Mouse (Mus musculus): ENCODE data around the gene Thsd7b. TPM values are rescaled to one million over a fixed set of nuclear protein-coding genes. Genes with fewer than 3 reads are reported as not detected.

Thsd7b gene
- polyA plus RNA-seq, 1 experiment from 2014 or later = 19.6 TPM

DNA sequence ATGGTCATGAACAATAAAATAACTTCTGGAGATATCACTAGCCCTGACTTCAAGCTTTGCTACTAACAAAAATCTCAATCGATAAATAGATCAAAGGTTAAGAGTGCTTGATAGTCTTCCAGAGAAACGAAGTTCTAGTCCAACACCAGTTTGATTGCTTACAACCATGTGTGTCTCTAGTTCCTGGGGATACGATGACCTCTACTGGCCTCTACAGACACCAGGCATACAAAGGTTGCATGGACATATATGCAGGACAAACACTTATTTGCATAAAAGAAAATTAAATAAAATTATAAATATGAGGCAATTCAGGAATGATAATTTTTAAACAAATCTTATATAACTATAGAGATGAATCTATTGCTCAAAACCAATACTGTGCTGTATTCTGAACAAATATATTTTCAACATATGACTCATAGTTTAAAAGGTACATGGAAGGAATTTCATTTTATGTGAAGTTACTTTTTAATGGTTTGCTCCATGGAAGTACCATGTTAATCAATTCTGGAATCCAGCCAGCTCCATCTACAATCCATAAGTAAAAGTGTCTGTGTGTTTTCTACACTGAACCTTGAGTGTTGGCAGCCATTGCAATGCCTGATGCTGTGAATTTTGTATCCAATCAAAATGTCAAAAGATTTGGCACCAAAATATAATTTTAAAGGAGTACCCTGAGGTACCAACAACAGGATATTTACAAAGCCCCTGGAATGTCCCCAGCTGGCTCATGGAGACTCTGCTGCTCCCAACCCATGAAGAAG lies 793.3 kb downstream of the Thsd7b start:
- Histone ChIP-seq H3K27me3 (ENCODE audit: control insufficient read depth, insufficient read depth, low read length) (no peaks in the 10 kb centered on the region), H3K4me3 (ENCODE audit: low read depth, low read length) (no peak overlapping the region), H3K9me3 (ENCODE audit: control insufficient read depth, low read length) (no peaks in the 10 kb centered on the region), H3K4me2 (ENCODE audit: low read depth) (no peak overlapping the region), H3K9ac (ENCODE audit: low read length) (no peak overlapping the region), H3K36me3 (ENCODE audit: control insufficient read depth, insufficient read depth, low read length) (no peaks in the 10 kb centered on the region), H3K27ac (ENCODE audit: low read depth, low read length) (no peak overlapping the region), H3K4me1 (ENCODE audit: control insufficient read depth, insufficient read depth, low read length) (no peaks in the 10 kb centered on the region)
- DNase-seq (ENCODE audit: low spot score) (no peak), ATAC-seq (ENCODE audit: insufficient read depth, low FRiP score, low TSS enrichment) (no peak)
- WGBS = 80% methylated on average over 3 of the region's 3 CpGs

DNA sequence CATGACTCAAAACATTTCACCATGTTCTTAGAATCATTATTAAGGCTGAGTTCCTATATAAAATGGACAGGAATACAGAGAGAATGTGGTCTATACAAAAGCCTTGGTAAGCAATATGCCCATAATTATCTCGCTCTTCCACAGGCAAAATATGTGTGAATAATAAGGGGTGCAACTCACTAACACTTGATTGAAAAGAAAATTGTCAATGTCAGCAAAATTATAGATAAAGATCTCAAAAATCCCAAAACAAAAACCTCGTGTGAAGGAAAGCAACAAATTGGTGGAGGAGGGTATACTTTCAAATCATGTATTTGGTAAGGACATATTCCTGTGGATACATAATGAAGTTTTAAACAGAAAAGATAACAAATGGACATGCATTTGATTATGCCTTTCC lies 810.7 kb downstream of the Thsd7b start:
- ATAC-seq (ENCODE audit: insufficient read depth, low FRiP score, low TSS enrichment) (no peak), DNase-seq (ENCODE audit: low spot score) (no peak)
- Histone ChIP-seq H3K4me2 (ENCODE audit: low read depth) (no peak overlapping the region), H3K9me3 (ENCODE audit: control insufficient read depth, low read length) (no peaks in the 10 kb centered on the region), H3K9ac (ENCODE audit: low read length) (no peak overlapping the region), H3K4me1 (ENCODE audit: control insufficient read depth, insufficient read depth, low read length) (no peaks in the 10 kb centered on the region), H3K36me3 (ENCODE audit: control insufficient read depth, insufficient read depth, low read length) (no peaks in the 10 kb centered on the region), H3K27ac (ENCODE audit: low read depth, low read length) (no peak overlapping the region), H3K4me3 (ENCODE audit: low read depth, low read length) (no peak overlapping the region), H3K27me3 (ENCODE audit: control insufficient read depth, insufficient read depth, low read length) (no peaks in the 10 kb centered on the region)
- 79% methylated on average over 2 of the region's 2 CpGs for WGBS

DNA sequence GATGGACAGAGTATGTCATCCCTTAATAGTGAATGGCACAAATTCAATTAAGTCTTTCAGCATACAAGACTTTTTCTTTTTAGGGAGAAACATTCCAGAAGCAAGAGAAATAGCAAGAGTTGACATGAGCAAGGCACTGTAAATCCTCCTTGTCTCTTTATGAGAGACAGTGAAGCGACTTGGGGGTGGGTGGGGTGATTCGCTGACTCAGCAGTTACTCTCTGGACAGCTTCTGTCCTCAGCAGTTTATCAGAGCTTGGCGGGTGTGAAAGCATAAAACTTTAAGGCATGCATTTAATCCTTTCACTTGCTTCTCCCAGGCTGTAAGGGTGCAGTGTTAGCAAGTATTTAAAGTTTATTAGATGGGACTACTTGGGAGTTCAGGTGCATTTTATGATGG lies 812.1 kb downstream of the Thsd7b start:
- H3K9me3 ChIP-seq (ENCODE audit: control insufficient read depth, low read length) = no peaks in the 10 kb centered on the region
- H3K4me3 ChIP-seq (ENCODE audit: low read depth, low read length) = no peak overlapping the region
- ATAC-seq (ENCODE audit: insufficient read depth, low FRiP score, low TSS enrichment) (no peak), DNase-seq (ENCODE audit: low spot score) (no peak)
- no peak overlapping the region for H3K9ac ChIP-seq (ENCODE audit: low read length)
- H3K27ac ChIP-seq (ENCODE audit: low read depth, low read length) = no peak overlapping the region
- no peaks in the 10 kb centered on the region for H3K36me3 ChIP-seq (ENCODE audit: control insufficient read depth, insufficient read depth, low read length)
- 78% methylated on average over 3 of the region's 3 CpGs for WGBS
- H3K4me2 ChIP-seq (ENCODE audit: low read depth) = no peak overlapping the region
- no peaks in the 10 kb centered on the region for H3K4me1 ChIP-seq (ENCODE audit: control insufficient read depth, insufficient read depth, low read length)
- no peaks in the 10 kb centered on the region for H3K27me3 ChIP-seq (ENCODE audit: control insufficient read depth, insufficient read depth, low read length)

DNA sequence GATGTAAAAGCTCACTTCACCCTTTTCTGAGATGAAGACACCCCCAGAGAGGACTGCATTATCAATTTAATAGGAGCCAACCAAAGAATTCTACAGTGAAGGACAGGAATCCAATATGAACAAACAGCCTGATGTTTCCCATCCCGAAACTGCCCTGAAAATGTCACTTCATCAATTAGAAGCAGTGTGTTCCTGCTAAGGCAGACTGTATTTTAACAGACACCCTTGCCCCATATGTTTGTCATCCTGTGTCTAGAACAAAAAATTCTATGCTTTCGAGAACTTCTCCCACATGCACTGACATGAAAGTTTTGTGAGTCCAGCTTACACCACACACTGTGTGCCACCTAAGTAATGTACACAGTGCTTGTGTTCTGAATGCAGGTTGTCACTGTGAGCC lies 812.8 kb downstream of the Thsd7b start:
- Histone ChIP-seq H3K27ac (ENCODE audit: low read depth, low read length) (no peak overlapping the region), H3K4me1 (ENCODE audit: control insufficient read depth, insufficient read depth, low read length) (no peaks in the 10 kb centered on the region), H3K9me3 (ENCODE audit: control insufficient read depth, low read length) (no peaks in the 10 kb centered on the region), H3K36me3 (ENCODE audit: control insufficient read depth, insufficient read depth, low read length) (no peaks in the 10 kb centered on the region), H3K4me3 (ENCODE audit: low read depth, low read length) (no peak overlapping the region), H3K27me3 (ENCODE audit: control insufficient read depth, insufficient read depth, low read length) (no peaks in the 10 kb centered on the region), H3K9ac (ENCODE audit: low read length) (no peak overlapping the region), H3K4me2 (ENCODE audit: low read depth) (no peak overlapping the region)
- no peak for ATAC-seq (ENCODE audit: insufficient read depth, low FRiP score, low TSS enrichment)
- 85% methylated on average over 2 of the region's 2 CpGs for WGBS
- DNase-seq (ENCODE audit: low spot score) = no peak

DNA sequence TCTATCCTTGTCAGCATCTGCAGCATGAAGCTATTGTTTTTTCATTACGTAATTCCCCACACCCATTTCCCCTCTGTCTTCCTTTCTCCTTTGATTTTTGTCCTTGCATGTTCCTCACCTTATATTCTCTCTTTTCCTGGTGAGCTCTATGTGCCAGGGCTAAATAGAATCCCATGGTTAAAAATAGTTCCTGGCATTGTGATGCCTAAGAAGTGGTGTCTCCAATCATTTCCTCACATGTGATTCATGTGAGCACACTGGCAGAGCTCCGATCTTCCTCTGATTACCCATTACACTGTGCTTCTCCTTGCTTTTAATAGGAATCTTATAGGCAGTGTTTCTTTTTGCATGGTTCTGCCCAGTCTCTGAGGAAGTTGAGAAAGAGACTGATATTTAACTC lies 826.1 kb downstream of the Thsd7b start:
- no peak for ATAC-seq (ENCODE audit: insufficient read depth, low FRiP score, low TSS enrichment)
- H3K4me1 ChIP-seq (ENCODE audit: control insufficient read depth, insufficient read depth, low read length) = no peaks in the 10 kb centered on the region
- no peak for DNase-seq (ENCODE audit: low spot score)
- no peak overlapping the region for H3K27ac ChIP-seq (ENCODE audit: low read depth, low read length)
- no peak overlapping the region for H3K4me2 ChIP-seq (ENCODE audit: low read depth)
- no peaks in the 10 kb centered on the region for H3K9me3 ChIP-seq (ENCODE audit: control insufficient read depth, low read length)
- WGBS = 83% methylated on average over 2 of the region's 2 CpGs
- H3K9ac ChIP-seq (ENCODE audit: low read length) = no peak overlapping the region
- no peaks in the 10 kb centered on the region for H3K27me3 ChIP-seq (ENCODE audit: control insufficient read depth, insufficient read depth, low read length)
- H3K36me3 ChIP-seq (ENCODE audit: control insufficient read depth, insufficient read depth, low read length) = no peaks in the 10 kb centered on the region
- no peak overlapping the region for H3K4me3 ChIP-seq (ENCODE audit: low read depth, low read length)

DNA sequence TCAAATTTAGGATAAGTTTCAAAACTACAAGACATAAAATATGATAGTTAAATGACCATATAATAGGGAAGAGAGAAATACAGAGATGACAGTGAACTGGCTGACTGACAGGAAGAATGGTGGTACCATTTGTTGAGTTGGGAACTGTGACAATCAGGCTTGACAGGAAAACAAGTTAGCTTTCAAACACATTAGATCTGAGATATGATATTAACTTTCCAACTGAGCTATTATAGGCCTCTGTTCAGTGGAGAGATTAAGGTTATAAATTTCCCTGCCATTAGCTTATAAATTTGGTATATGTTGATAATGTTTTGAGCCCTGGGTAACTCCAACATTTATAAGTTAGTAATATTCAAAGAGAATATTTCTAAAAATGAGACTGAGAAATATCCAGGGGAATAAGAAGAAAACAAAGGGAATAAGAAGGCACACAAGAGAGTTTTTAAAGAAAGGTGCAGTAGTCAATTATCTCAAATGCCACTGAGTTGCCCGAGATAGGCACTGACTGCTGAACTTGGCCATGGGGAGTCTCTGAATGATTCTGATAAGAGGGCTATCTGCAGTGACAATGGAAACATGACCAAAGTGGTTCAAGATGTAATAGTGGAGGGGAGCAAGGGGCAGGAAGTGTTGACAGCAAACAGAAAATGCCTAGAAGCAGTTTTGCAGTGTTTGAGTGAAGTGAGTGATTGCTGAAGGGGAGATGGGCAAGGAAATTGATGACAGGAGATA lies 839.6 kb downstream of the Thsd7b start:
- Histone ChIP-seq H3K27ac (ENCODE audit: low read depth, low read length) (no peak overlapping the region), H3K9ac (ENCODE audit: low read length) (no peak overlapping the region), H3K27me3 (ENCODE audit: control insufficient read depth, insufficient read depth, low read length) (no peaks in the 10 kb centered on the region), H3K4me3 (ENCODE audit: low read depth, low read length) (no peak overlapping the region), H3K36me3 (ENCODE audit: control insufficient read depth, insufficient read depth, low read length) (no peaks in the 10 kb centered on the region), H3K4me2 (ENCODE audit: low read depth) (no peak overlapping the region), H3K4me1 (ENCODE audit: control insufficient read depth, insufficient read depth, low read length) (no peaks in the 10 kb centered on the region), H3K9me3 (ENCODE audit: control insufficient read depth, low read length) (no peaks in the 10 kb centered on the region)
- DNase-seq (ENCODE audit: low spot score) = no peak
- ATAC-seq (ENCODE audit: insufficient read depth, low FRiP score, low TSS enrichment) = no peak
- WGBS = 97% methylated on average over 1 of the region's 1 CpGs

DNA sequence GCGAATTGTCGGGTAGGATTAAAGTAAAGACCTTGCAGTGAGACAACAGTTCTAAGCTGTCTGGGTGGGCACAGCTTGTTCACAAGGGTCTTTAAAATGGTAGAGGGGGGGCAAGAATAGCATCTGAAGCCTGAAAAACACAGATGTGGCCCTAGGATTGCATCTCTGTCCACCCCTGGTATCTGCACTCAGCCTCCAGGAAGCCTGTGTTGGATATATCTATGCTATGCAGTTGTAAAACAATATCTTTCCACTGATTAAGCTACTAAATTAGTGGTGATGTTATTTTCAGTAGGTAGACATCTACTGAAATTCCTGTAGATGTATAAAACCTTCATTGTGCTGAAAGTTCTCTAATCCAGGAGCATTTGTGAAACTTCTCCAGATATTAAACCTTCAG lies 840.4 kb downstream of the Thsd7b start:
- no peaks in the 10 kb centered on the region for H3K9me3 ChIP-seq (ENCODE audit: control insufficient read depth, low read length)
- no peak overlapping the region for H3K4me2 ChIP-seq (ENCODE audit: low read depth)
- DNase-seq (ENCODE audit: low spot score) (no peak), ATAC-seq (ENCODE audit: insufficient read depth, low FRiP score, low TSS enrichment) (no peak)
- no peak overlapping the region for H3K4me3 ChIP-seq (ENCODE audit: low read depth, low read length)
- no peaks in the 10 kb centered on the region for H3K36me3 ChIP-seq (ENCODE audit: control insufficient read depth, insufficient read depth, low read length)
- H3K4me1 ChIP-seq (ENCODE audit: control insufficient read depth, insufficient read depth, low read length) = no peaks in the 10 kb centered on the region
- WGBS = 93% methylated on average over 2 of the region's 2 CpGs
- no peak overlapping the region for H3K9ac ChIP-seq (ENCODE audit: low read length)
- no peak overlapping the region for H3K27ac ChIP-seq (ENCODE audit: low read depth, low read length)
- H3K27me3 ChIP-seq (ENCODE audit: control insufficient read depth, insufficient read depth, low read length) = no peaks in the 10 kb centered on the region

DNA sequence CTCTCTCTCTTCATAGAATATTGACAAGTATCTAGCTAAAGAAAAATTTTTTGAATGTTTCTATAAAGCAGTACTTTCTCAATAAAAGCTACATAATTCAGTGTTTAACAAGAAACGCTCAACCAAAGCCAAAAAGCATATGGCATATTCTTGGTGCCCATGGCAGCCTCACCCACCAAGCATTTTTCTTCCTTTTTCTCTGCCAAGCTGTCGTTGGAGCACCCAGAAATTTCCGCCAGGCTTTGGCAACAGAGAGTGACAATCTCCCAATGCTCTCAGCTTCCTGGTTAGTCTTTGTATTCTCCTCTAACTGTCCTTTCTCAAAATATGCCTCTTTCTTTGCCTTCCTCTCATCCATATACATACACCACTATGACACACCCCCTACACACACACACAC lies 857.8 kb downstream of the Thsd7b start:
- Histone ChIP-seq H3K36me3 (ENCODE audit: control insufficient read depth, insufficient read depth, low read length) (no peaks in the 10 kb centered on the region), H3K4me2 (ENCODE audit: low read depth) (no peak overlapping the region), H3K4me1 (ENCODE audit: control insufficient read depth, insufficient read depth, low read length) (no peaks in the 10 kb centered on the region), H3K27ac (ENCODE audit: low read depth, low read length) (no peak overlapping the region), H3K4me3 (ENCODE audit: low read depth, low read length) (no peak overlapping the region), H3K9me3 (ENCODE audit: control insufficient read depth, low read length) (no peaks in the 10 kb centered on the region), H3K27me3 (ENCODE audit: control insufficient read depth, insufficient read depth, low read length) (no peaks in the 10 kb centered on the region), H3K9ac (ENCODE audit: low read length) (no peak overlapping the region)
- 93% methylated on average over 3 of the region's 3 CpGs for WGBS
- ATAC-seq (ENCODE audit: insufficient read depth, low FRiP score, low TSS enrichment) (no peak), DNase-seq (ENCODE audit: low spot score) (no peak)

DNA sequence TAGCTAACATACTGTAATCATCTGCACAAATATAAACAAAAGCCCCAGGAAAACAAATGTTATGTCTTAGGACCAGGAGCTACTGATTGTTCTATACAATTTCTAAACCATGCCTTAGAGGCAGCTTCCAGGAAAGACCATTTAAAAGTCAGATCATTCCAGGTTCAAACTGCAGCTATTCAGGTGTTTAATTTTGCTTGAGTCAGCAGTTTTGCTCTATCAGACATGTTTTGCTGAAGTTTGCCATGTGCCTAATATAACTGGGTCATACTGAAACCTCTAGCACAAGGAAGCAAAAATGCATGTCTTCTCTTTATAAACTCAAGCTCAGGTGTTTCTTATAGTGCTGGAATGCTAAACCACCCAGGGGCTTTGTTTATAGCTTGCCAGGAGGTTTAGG lies 893.1 kb downstream of the Thsd7b start:
- Histone ChIP-seq H3K9me3 (ENCODE audit: control insufficient read depth, low read length) (no peaks in the 10 kb centered on the region), H3K36me3 (ENCODE audit: control insufficient read depth, insufficient read depth, low read length) (no peaks in the 10 kb centered on the region), H3K9ac (ENCODE audit: low read length) (no peak overlapping the region), H3K4me2 (ENCODE audit: low read depth) (no peak overlapping the region), H3K4me3 (ENCODE audit: low read depth, low read length) (no peak overlapping the region), H3K27me3 (ENCODE audit: control insufficient read depth, insufficient read depth, low read length) (no peaks in the 10 kb centered on the region), H3K27ac (ENCODE audit: low read depth, low read length) (no peak overlapping the region), H3K4me1 (ENCODE audit: control insufficient read depth, insufficient read depth, low read length) (no peaks in the 10 kb centered on the region)
- DNase-seq (ENCODE audit: low spot score) = no peak
- no peak for ATAC-seq (ENCODE audit: insufficient read depth, low FRiP score, low TSS enrichment)

All from neural tube, embryonic 11.5 days (tissue).